Mouse (Mus musculus) spleen, adult 2 months (tissue): ENCODE results near the gene March1.

Source experiments
- CTCF ChIP-seq: fragments of 200-500 bp; IDR thresholded peaks from 2 replicates; pipeline ENCODE4 v1.5.1; 2011; ENCODE audit warnings: mild to moderate bottlenecking, inconsistent platforms; ENCODE audit not compliant: insufficient read depth, insufficient read length, insufficient replicate concordance; ENCODE audit errors: extremely low read depth
- POLR2A ChIP-seq: fragments of 200-500 bp; IDR thresholded peaks from 2 replicates; pipeline ENCODE4 v1.6.1; 2011; ENCODE audit warnings: low read depth, low read length, inconsistent platforms

- no peak for TF ChIP-seq CTCF
- no peak for TF ChIP-seq POLR2A
These were observed 125.4 kb downstream of the March1 start for GRCm38 (mm10) chr8:65743066-65743465.
